Mouse (Mus musculus) forebrain, postnatal 0 days (tissue): ENCODE results near the gene Slc6a16. TPM values are rescaled to one million over a fixed set of nuclear protein-coding genes. Genes with fewer than 3 reads are reported as not detected.

Experiments used
- ATAC-seq: fragments of 200-750 bp; cut with Nextera tagmentation; 2 replicates; pipeline ENCODE4 v1.8.0; 2017; ENCODE audit warnings: mild to moderate bottlenecking, moderate library complexity
- DNase-seq: peaks from one replicate; pipeline ENCODE4 v3.0.0-alpha.2; 2015
- H3K27ac ChIP-seq: fragments of 300-500 bp; sonication (generic); 2 replicates; pipeline ENCODE4 v1.5.1; 2014; ENCODE audit warnings: low read depth, mild to moderate bottlenecking, antibody characterized with exemption, low read length, moderate library complexity, mixed read lengths
- H3K27me3 ChIP-seq: fragments of 300-500 bp; sonication (generic); 2 replicates; pipeline ENCODE4 v1.6.1; 2014; ENCODE audit warnings: mild to moderate bottlenecking, low read length, mixed read lengths; ENCODE audit not compliant: insufficient read depth
- H3K36me3 ChIP-seq: fragments of 300-500 bp; sonication (generic); 2 replicates; pipeline ENCODE4 v1.6.1; 2014; ENCODE audit warnings: mild to moderate bottlenecking, moderate library complexity; ENCODE audit not compliant: insufficient read depth
- H3K4me1 ChIP-seq: fragments of 300-500 bp; sonication (generic); 2 replicates; pipeline ENCODE4 v1.6.1; 2014; ENCODE audit warnings: antibody characterized with exemption; ENCODE audit not compliant: insufficient read depth
- H3K4me2 ChIP-seq: fragments of 300-500 bp; sonication (generic); 2 replicates; pipeline ENCODE4 v1.6.1; 2014; ENCODE audit warnings: low read depth, mild to moderate bottlenecking, moderate library complexity
- H3K4me3 ChIP-seq: fragments of 300-500 bp; sonication (generic); 2 replicates; pipeline ENCODE4 v1.5.1; 2014; ENCODE audit warnings: low read depth, low read length, mixed read lengths
- H3K9ac ChIP-seq: fragments of 300-500 bp; sonication (generic); 2 replicates; pipeline ENCODE4 v1.6.1; 2014; ENCODE audit warnings: mild to moderate bottlenecking
- H3K9me3 ChIP-seq: fragments of 300-500 bp; sonication (generic); 2 replicates; pipeline ENCODE4 v1.6.1; 2016; ENCODE audit warnings: low read length
- CTCF ChIP-seq: sonication (generic); IDR thresholded peaks from 2 replicates; pipeline ENCODE4 v1.5.1; 2016; ENCODE audit warnings: antibody characterized with exemption, control low read depth, low read depth
- WGBS: fragments of 180-500 bp; shearing (Covaris S2); extraction: QIAGEN DNeasy Blood & Tissue Kit; methylation state at CpG from one replicate; pipeline ENCODE4 v1.1.7; 2014; 5-methylcytosine and 5-hydroxymethylcytosine counted together
- polyA plus RNA-seq: library from polyadenylated mRNA; unstranded; fragments of >200 nt; fragmentation: Nextera tagmentation; extraction: Ambion mirVana; gene quantifications from 2 replicates; pipeline ENCODE4 v1.2.1, GENCODE M21; 2015
- total RNA-seq: library from RNA; depleted of rRNA; stranded (reverse); fragments of >200 nt; gene quantifications from 2 replicates; pipeline ENCODE4 v1.2.3, GENCODE M21; 2014; rRNA removed

Gene Slc6a16
- total RNA-seq = 0.24 TPM in 1 of 2 replicates, not detected in the other
- polyA plus RNA-seq = 0.74 and 1.7 TPM in 2 replicates

DNA sequence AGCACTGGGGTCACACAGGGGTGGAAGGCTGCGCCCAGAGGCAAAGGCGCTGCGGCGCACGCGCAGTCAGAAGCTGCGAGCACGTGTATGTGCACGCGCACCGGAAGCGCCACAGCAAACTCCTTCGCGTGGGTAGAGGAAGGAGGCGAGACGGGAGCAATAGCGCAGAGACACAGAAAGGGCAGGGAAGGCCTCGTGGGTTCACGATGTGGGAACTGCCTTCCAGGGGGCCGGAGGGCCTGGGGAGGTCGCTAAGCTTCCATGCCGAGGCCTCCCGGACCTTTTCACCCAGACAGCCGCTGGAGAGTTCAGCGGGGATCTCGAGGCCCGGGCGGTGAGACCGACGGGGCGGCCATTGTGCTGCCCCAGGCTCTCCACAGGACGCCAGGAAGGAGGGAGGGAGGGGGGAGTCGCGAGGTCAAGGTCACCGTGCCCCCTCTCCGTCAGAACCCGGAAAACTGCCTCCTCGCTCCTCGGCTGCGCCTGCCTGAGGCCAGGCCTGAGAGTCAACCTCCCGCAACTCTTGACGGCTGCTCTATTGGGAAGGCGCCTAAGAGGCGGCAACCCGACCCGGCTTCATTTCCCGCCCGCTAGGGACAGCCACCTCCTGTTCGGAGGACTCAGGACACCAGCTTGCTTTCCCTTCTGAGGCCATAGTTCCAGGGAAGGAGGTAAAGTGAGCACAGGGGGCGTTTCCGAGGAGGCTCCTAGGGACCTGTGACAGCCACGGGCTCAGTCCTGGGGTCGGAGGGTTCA is at the start of gene Slc6a16:
Gene Slc6a16, plus strand, starts transcription at position 453 of the 756 bp plus-strand sequence.
- DNase-seq = peak; percentile 87
- Histone ChIP-seq H3K27me3 (no peaks in the 10 kb centered on the region), H3K9ac (peak within 1 kb of the TSS; percentile 47)

DNA sequence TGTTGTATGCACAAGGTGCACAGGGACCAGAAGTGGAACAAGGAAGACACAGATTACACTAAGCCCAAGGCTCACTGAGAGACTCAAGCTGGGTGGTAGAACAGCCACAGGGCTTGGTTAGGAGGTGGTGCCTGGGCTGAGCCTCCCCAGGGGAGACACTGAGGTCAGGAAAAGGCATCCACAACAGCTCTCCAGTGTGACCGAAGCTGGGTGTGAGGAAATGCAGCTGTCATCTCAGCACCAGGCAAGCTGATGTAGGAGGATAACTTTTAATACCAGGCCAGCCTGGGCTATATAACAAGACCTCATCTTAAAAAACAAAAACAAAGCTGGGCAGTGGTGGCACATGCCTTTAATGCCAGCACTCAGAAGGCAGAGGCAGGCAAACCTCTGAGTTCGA is 49.7 kb upstream of the Slc6a16 start:
- Histone ChIP-seq H3K4me2 (no peak overlapping the region), H3K9ac (no peak overlapping the region), H3K36me3 (no peaks in the 10 kb centered on the region), H3K4me3 (no peak overlapping the region), H3K27ac (no peak overlapping the region), H3K9me3 (no peaks in the 10 kb centered on the region), H3K27me3 (no peaks in the 10 kb centered on the region), H3K4me1 (no peaks in the 10 kb centered on the region)
- ATAC-seq (no peak), DNase-seq (no peak)
- 74% methylated on average over 2 of the region's 2 CpGs for WGBS
- no peak for TF ChIP-seq CTCF

More for the DNA sequence above, at the start of gene Slc6a16:
- Histone ChIP-seq H3K4me1 (0 out of 2 replicates have a peak, but pooled peaks cover 2% of the 10 kb centered on the region), H3K27ac (no peak within 1 kb of the TSS), H3K4me2 (peak within 1 kb of the TSS; percentile 59), H3K36me3 (no peaks in the 10 kb centered on the region), H3K4me3 (peak within 1 kb of the TSS; percentile 35), H3K9me3 (no peaks in the 10 kb centered on the region)
- ATAC-seq = peak; percentile 92
- TF ChIP-seq CTCF = no peak
- 11% methylated on average over 51 of the region's 53 CpGs for WGBS

DNA sequence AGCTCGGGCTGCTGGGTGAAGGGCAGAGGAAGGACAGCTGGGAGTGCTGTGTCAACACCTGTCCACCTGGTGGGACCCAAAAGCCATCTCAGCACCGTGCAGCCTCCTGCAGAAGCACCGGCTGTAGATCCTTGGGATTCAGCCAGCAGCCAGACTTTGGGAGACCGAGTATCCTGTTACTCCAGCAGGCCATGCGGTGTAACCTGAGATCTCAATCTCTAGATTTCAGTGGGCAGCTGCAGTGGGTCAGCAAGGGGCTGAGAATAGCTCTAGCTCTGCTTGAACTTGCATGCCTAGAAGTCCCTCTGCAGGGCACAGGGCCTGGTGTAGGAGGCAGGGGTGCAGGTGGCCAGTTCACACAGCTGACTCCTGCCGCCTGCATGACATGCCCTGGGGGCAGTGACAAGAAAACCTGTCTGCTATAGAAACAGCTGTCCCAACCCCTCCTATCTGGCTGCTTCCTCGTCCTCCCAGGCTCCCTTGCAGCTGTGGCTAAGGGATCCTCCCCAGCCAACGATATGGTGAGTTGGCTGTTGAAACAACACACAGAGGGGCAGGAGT is 49.0 kb upstream of the Slc6a16 start:
- H3K9me3 ChIP-seq = no peaks in the 10 kb centered on the region
- DNase-seq = no peak
- 29% methylated on average over 8 of the region's 8 CpGs for WGBS

DNA sequence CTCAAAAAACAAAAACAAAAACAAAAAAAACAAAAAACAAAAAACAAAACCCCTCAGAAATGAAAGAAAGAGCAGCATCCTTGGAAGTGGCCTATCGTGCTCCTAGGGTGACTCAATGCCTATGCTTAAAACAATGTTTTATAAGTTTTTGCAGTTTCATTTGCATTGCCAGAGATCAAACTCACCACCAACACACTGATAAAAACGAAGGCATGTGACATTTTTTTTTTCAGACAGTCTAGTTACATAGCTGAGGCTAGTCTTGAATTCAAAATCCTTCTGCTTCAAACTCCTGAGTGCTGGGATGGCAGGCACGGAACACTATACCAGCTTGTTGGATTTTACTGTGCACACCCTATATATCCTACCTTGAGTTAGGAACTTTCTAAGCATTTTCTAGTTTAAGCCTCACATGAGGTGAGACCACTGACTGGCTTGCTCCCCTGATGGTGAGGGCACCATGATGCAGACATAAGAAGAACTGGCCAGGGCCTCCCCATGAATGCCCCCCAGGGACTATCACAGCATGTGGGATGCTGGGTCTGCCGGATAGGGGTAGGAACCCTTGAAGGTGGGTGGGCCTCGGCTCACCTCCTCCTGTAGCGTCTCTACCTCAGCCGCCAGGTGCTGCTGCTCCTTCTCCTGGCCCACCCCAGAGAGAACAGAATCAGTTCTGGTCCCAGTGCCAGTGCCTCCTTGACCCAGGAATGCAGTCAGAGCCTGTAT is 48.1 kb upstream of the Slc6a16 start:
- Histone ChIP-seq H3K9me3 (no peaks in the 10 kb centered on the region), H3K4me3 (no peak overlapping the region), H3K4me1 (no peaks in the 10 kb centered on the region), H3K27ac (no peak overlapping the region), H3K9ac (no peak overlapping the region), H3K36me3 (no peaks in the 10 kb centered on the region), H3K27me3 (no peaks in the 10 kb centered on the region), H3K4me2 (no peak overlapping the region)
- no peak for ATAC-seq
- DNase-seq = no peak
- 76% methylated on average over 7 of the region's 7 CpGs for WGBS
- no peak for TF ChIP-seq CTCF

More for the DNA sequence above, 49.0 kb upstream of the Slc6a16 start:
- no peak overlapping the region for H3K4me3 ChIP-seq
- no peaks in the 10 kb centered on the region for H3K27me3 ChIP-seq
- H3K36me3 ChIP-seq = no peaks in the 10 kb centered on the region
- TF ChIP-seq CTCF = no peak
- H3K4me1 ChIP-seq = no peaks in the 10 kb centered on the region
- no peak overlapping the region for H3K27ac ChIP-seq
- no peak for ATAC-seq
- no peak overlapping the region for H3K4me2 ChIP-seq
- no peak overlapping the region for H3K9ac ChIP-seq

DNA sequence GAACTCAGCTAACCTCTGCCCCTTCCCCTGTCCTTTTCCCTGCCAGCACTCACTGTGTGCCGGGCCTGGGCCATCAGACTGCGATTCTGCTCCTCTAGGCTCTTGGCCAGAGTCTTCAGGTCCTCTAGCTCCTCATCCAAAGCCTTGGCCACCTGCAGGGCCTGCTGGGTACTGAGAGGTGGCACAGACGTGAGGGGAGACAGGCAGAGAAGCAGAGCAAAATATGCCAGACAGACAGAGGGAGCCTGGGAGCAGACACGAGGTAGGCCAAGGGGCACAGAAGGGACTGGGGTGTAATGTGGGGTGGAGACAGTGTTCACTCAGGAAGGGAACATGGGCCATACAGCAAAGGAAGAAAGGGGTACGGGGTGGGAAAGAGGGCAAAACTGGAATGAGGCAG is 47.5 kb upstream of the Slc6a16 start:
- TF ChIP-seq CTCF = no peak
- no peaks in the 10 kb centered on the region for H3K36me3 ChIP-seq
- no peak for DNase-seq
- no peaks in the 10 kb centered on the region for H3K4me1 ChIP-seq
- H3K4me2 ChIP-seq = no peak overlapping the region
- H3K9ac ChIP-seq = no peak overlapping the region
- ATAC-seq = no peak
- H3K27ac ChIP-seq = no peak overlapping the region
- no peaks in the 10 kb centered on the region for H3K27me3 ChIP-seq
- WGBS = 47% methylated on average over 5 of the region's 5 CpGs
- no peaks in the 10 kb centered on the region for H3K9me3 ChIP-seq
- H3K4me3 ChIP-seq = no peak overlapping the region

DNA sequence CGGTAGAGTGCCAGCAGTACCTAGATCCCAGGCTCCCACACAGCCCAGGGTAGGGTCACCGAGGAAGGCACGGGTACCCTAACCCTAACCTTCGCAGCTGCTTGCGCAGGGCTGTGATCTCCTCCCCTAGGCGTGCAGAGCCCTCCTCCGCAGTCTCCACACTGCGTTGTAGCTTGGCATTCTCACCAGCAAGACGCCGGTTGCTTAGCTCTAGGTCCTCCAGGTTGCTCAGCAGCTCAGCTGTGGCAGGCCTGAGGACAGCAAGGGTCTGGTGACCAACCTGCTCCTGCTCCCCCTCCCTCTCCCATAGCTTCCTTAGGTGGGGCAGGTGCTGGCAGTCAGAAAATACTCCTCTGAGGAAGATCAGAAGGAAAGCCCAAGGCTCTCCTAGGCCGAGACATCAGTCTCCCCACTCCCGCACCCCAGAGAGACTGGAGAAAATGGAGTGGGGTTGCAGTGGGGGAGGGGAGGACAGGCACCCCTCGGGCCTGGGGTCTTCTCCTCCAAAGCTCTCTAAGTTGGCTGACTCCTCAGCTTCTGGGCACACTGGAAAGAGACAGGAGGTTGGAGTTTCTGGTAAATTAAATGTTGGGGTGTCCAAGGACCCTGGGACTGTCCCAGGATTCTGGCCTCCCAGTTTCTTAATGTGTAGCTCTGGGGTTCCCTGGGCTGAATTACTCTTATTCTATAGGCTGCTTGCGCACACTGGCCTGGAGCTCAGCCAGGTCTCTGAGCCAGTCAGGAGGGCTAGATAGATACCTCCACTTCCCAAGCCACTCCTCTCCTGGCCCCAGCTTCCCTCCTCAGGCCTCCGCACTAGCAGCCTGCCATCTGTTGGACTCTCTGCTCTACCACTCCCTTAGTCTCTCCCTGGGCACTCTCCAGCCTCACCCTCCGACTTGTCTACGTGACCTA is 46.8 kb upstream of the Slc6a16 start:
- Histone ChIP-seq H3K4me3 (no peak overlapping the region), H3K27me3 (no peaks in the 10 kb centered on the region), H3K4me2 (no peak overlapping the region), H3K36me3 (no peaks in the 10 kb centered on the region), H3K9ac (no peak overlapping the region), H3K27ac (no peak overlapping the region), H3K4me1 (no peaks in the 10 kb centered on the region), H3K9me3 (no peaks in the 10 kb centered on the region)
- WGBS = 78% methylated on average over 17 of the region's 17 CpGs
- ATAC-seq (no peak), DNase-seq (no peak)
- TF ChIP-seq CTCF = no peak
